Mouse (Mus musculus) midbrain, embryonic 11.5 days (tissue): Measurements from ENCODE around the gene Ltbp1. TPM values are rescaled to one million over a fixed set of nuclear protein-coding genes. Genes with fewer than 3 reads are reported as not detected.
A peak's percentile ranks its signal among the peaks of the same experiment; 100 is the strongest.

Experiments used
- ATAC-seq: fragments of 200-750 bp; cut with Nextera tagmentation; 2 replicates; pipeline ENCODE4 v1.8.0; 2017; ENCODE audit warnings: moderate TSS enrichment, moderate library complexity; ENCODE audit not compliant: low FRiP score
- DNase-seq: peaks from one replicate; pipeline ENCODE4 v3.0.0; 2015; ENCODE audit warnings: low spot score; ENCODE audit errors: missing footprints
- H3K27ac ChIP-seq: fragments of 300-500 bp; sonication (generic); 2 replicates; pipeline ENCODE4 v1.5.1; 2014; ENCODE audit warnings: low read depth, low read length
- H3K27me3 ChIP-seq: fragments of 300-500 bp; sonication (generic); 2 replicates; pipeline ENCODE4 v1.6.1; 2014; ENCODE audit warnings: mild to moderate bottlenecking, low read length, moderate library complexity, mixed read lengths; ENCODE audit not compliant: control insufficient read depth, insufficient read depth
- H3K36me3 ChIP-seq: fragments of 300-500 bp; sonication (generic); 2 replicates; pipeline ENCODE4 v1.6.1; 2014; ENCODE audit warnings: mild to moderate bottlenecking, low read length, moderate library complexity, mixed read lengths; ENCODE audit not compliant: control insufficient read depth, insufficient read depth
- H3K4me1 ChIP-seq: fragments of 300-500 bp; sonication (generic); 2 replicates; pipeline ENCODE4 v1.6.1; 2014; ENCODE audit warnings: low read length; ENCODE audit not compliant: control insufficient read depth, insufficient read depth
- H3K4me2 ChIP-seq: fragments of 300-500 bp; sonication (generic); 2 replicates; pipeline ENCODE4 v1.6.1; 2014; ENCODE audit warnings: mild to moderate bottlenecking, moderate library complexity
- H3K4me3 ChIP-seq: fragments of 300-500 bp; sonication (generic); 2 replicates; pipeline ENCODE4 v1.5.1; 2014; ENCODE audit warnings: low read depth, low read length
- H3K9ac ChIP-seq: fragments of 300-500 bp; sonication (generic); 2 replicates; pipeline ENCODE4 v1.6.1; 2014; ENCODE audit warnings: low read length
- H3K9me3 ChIP-seq: fragments of 300-500 bp; sonication (generic); 2 replicates; pipeline ENCODE4 v1.6.1; 2016; ENCODE audit warnings: low read length; ENCODE audit not compliant: control insufficient read depth
- WGBS: fragments of 180-500 bp; shearing (Covaris S2); extraction: QIAGEN DNeasy Blood & Tissue Kit; methylation state at CpG from one replicate; pipeline ENCODE4 v1.1.7; 2014; 5-methylcytosine and 5-hydroxymethylcytosine counted together
- polyA plus RNA-seq: library from polyadenylated mRNA; unstranded; fragments of >200 nt; fragmentation: Nextera tagmentation; extraction: Ambion mirVana; gene quantifications from 2 replicates; pipeline ENCODE4 v1.2.1, GENCODE M21; 2014

Gene Ltbp1
- polyA plus RNA-seq, result 5.5 and 6.2 TPM in 2 replicates

- ATAC-seq (peak; percentile 81), DNase-seq (no peak)
- Histone ChIP-seq H3K27ac (peak within 1 kb of the TSS; percentile 41), H3K9me3 (no peaks in the 10 kb centered on the region), H3K4me3 (peak within 1 kb of the TSS; percentile 59), H3K36me3 (no peaks in the 10 kb centered on the region), H3K4me2 (peak within 1 kb of the TSS; percentile 91), H3K27me3 (no peaks in the 10 kb centered on the region; the same call in 1 of the 2 replicates), H3K4me1 (peaks cover 8% of the 10 kb centered on the region), H3K9ac (peak within 1 kb of the TSS; percentile 78)
- WGBS, result under 1% methylated on average over 27 of the region's 27 CpGs
Measured at GRCm38 (mm10) chr17:75005281-75005684, at the start of gene Ltbp1. Ltbp1 (plus strand) TSS chr17:75005568.

- no peaks in the 10 kb centered on the region for H3K27me3 ChIP-seq
- H3K4me1 ChIP-seq, result no peaks in the 10 kb centered on the region
- no peaks in the 10 kb centered on the region for H3K9me3 ChIP-seq
- no peak overlapping the region for H3K27ac ChIP-seq
- ATAC-seq (no peak), DNase-seq (no peak)
- WGBS, result 49% methylated on average over 6 of the region's 6 CpGs
- no peak overlapping the region for H3K9ac ChIP-seq
- H3K4me3 ChIP-seq, result no peak overlapping the region
- H3K4me2 ChIP-seq, result no peak overlapping the region
- no peaks in the 10 kb centered on the region for H3K36me3 ChIP-seq
Measured at GRCm38 (mm10) chr17:74959481-74960245, 45.7 kb upstream of the Ltbp1 start.

GRCm38 (mm10) chr17:74963222-74963621, 42.1 kb upstream of the Ltbp1 start:
- no peak overlapping the region for H3K9ac ChIP-seq
- no peaks in the 10 kb centered on the region for H3K27me3 ChIP-seq
- H3K4me1 ChIP-seq, result peaks cover 6% of the 10 kb centered on the region
- 85% methylated on average over 8 of the region's 8 CpGs for whole genome bisulfite sequencing
- no peaks in the 10 kb centered on the region for H3K36me3 ChIP-seq
- H3K9me3 ChIP-seq, result no peaks in the 10 kb centered on the region
- H3K4me3 ChIP-seq, result no peak overlapping the region
- DNase-seq (no peak), ATAC-seq (no peak)
- no peak overlapping the region for H3K27ac ChIP-seq
- H3K4me2 ChIP-seq, result no peak overlapping the region

GRCm38 (mm10) chr17:74963861-74964260, 41.5 kb upstream of the Ltbp1 start:
- Histone ChIP-seq H3K4me3 (no peak overlapping the region), H3K4me1 (peaks cover 11% of the 10 kb centered on the region), H3K27ac (no peak overlapping the region), H3K36me3 (no peaks in the 10 kb centered on the region), H3K27me3 (no peaks in the 10 kb centered on the region), H3K4me2 (no peak overlapping the region), H3K9ac (no peak overlapping the region), H3K9me3 (no peaks in the 10 kb centered on the region)
- DNase-seq (no peak), ATAC-seq (no peak)
- 99% methylated on average over 3 of the region's 3 CpGs for WGBS

- ATAC-seq (peak; percentile 84), DNase-seq (no peak)
- Histone ChIP-seq H3K4me1 (peaks cover 13% of the 10 kb centered on the region), H3K36me3 (no peaks in the 10 kb centered on the region), H3K9ac (no peak overlapping the region), H3K27ac (no peak overlapping the region), H3K4me3 (no peak overlapping the region), H3K4me2 (no peak overlapping the region), H3K9me3 (no peaks in the 10 kb centered on the region), H3K27me3 (no peaks in the 10 kb centered on the region)
- 31% methylated on average over 7 of the region's 7 CpGs for WGBS
Measured at GRCm38 (mm10) chr17:74967298-74967848, 38.0 kb upstream of the Ltbp1 start.

- H3K4me1 ChIP-seq, result peaks cover 13% of the 10 kb centered on the region
- ATAC-seq, result 0 out of 2 replicates have a peak, but pooled peaks have one; percentile 52
- no peaks in the 10 kb centered on the region for H3K36me3 ChIP-seq
- H3K4me2 ChIP-seq, result no peak overlapping the region
- no peaks in the 10 kb centered on the region for H3K9me3 ChIP-seq
- H3K9ac ChIP-seq, result no peak overlapping the region
- DNase-seq, result no peak
- no peaks in the 10 kb centered on the region for H3K27me3 ChIP-seq
- 49% methylated on average over 9 of the region's 9 CpGs for WGBS
- H3K4me3 ChIP-seq, result no peak overlapping the region
- no peak overlapping the region; the same call in 1 of the 2 replicates for H3K27ac ChIP-seq
Measured at GRCm38 (mm10) chr17:74968152-74968712, 37.1 kb upstream of the Ltbp1 start.

- no peaks in the 10 kb centered on the region for H3K36me3 ChIP-seq
- 53% methylated on average over 16 of the region's 16 CpGs for WGBS
- H3K4me3 ChIP-seq, result no peak overlapping the region
- no peak overlapping the region for H3K4me2 ChIP-seq
- no peaks in the 10 kb centered on the region for H3K27me3 ChIP-seq
- no peaks in the 10 kb centered on the region for H3K9me3 ChIP-seq
- H3K9ac ChIP-seq, result no peak overlapping the region
- DNase-seq (peak; percentile 86), ATAC-seq (no peak)
- H3K27ac ChIP-seq, result no peak overlapping the region
- peaks cover 13% of the 10 kb centered on the region for H3K4me1 ChIP-seq
Measured at GRCm38 (mm10) chr17:74968738-74969271, 36.6 kb upstream of the Ltbp1 start.

- Histone ChIP-seq H3K9ac (no peak overlapping the region), H3K4me2 (no peak overlapping the region), H3K9me3 (no peaks in the 10 kb centered on the region), H3K36me3 (no peaks in the 10 kb centered on the region), H3K27ac (no peak overlapping the region), H3K4me1 (peaks cover 3% of the 10 kb centered on the region), H3K27me3 (no peaks in the 10 kb centered on the region), H3K4me3 (no peak overlapping the region)
- ATAC-seq, result no peak
- WGBS, result 72% methylated on average over 6 of the region's 6 CpGs
- no peak for DNase-seq
Measured at GRCm38 (mm10) chr17:74975192-74975591, 30.2 kb upstream of the Ltbp1 start.
